Mouse (Mus musculus) hindbrain, embryonic 14.5 days (tissue): ENCODE data around the gene Dctd. TPM values are rescaled to one million over a fixed set of nuclear protein-coding genes. Genes with fewer than 3 reads are reported as not detected.

Source experiments
- ATAC-seq: fragments of 200-750 bp; cut with Nextera tagmentation; 2 replicates; pipeline ENCODE4 v1.8.0; 2017; ENCODE audit warnings: moderate number of reproducible peaks, mild to moderate bottlenecking, moderate TSS enrichment, moderate library complexity; ENCODE audit not compliant: low FRiP score
- DNase-seq: peaks from one replicate; pipeline ENCODE4 v3.0.0-alpha.2; 2015; ENCODE audit warnings: low spot score
- H3K27ac ChIP-seq: fragments of 300-500 bp; sonication (generic); 2 replicates; pipeline ENCODE4 v1.5.1; 2014; ENCODE audit warnings: mild to moderate bottlenecking, moderate library complexity
- H3K27me3 ChIP-seq: fragments of 300-500 bp; sonication (generic); 2 replicates; pipeline ENCODE4 v1.6.1; 2014; ENCODE audit warnings: mild to moderate bottlenecking, low read length, mixed read lengths; ENCODE audit not compliant: control insufficient read depth, insufficient read depth
- H3K36me3 ChIP-seq: fragments of 300-500 bp; sonication (generic); replicated peaks from 2 replicates; pipeline ENCODE4 v1.6.1; 2014; ENCODE audit not compliant: control insufficient read depth, insufficient read depth
- H3K4me1 ChIP-seq: fragments of 300-500 bp; sonication (generic); replicated peaks from 2 replicates; pipeline ENCODE4 v1.6.1; 2014; ENCODE audit warnings: antibody characterized with exemption, low read length, mixed read lengths; ENCODE audit not compliant: control insufficient read depth, insufficient read depth
- H3K4me2 ChIP-seq: fragments of 300-500 bp; sonication (generic); replicated peaks from 2 replicates; pipeline ENCODE4 v1.6.1; 2014; ENCODE audit warnings: mild to moderate bottlenecking, moderate library complexity
- H3K4me3 ChIP-seq: fragments of 300-500 bp; sonication (generic); replicated peaks from 2 replicates; pipeline ENCODE4 v1.5.1; 2014; ENCODE audit warnings: mild to moderate bottlenecking, low read length
- H3K9ac ChIP-seq: fragments of 300-500 bp; sonication (generic); 2 replicates; pipeline ENCODE4 v1.6.1; 2014
- H3K9me3 ChIP-seq: fragments of 300-500 bp; sonication (generic); 2 replicates; pipeline ENCODE4 v1.6.1; 2016; ENCODE audit warnings: low read length; ENCODE audit not compliant: control insufficient read depth
- WGBS: fragments of 180-500 bp; shearing (Covaris S2); extraction: QIAGEN DNeasy Blood & Tissue Kit; methylation state at CpG from one replicate; pipeline ENCODE4 v1.1.7; 2014; 5-methylcytosine and 5-hydroxymethylcytosine counted together
- polyA plus RNA-seq: library from polyadenylated mRNA; unstranded; fragments of >200 nt; fragmentation: Nextera tagmentation; extraction: Ambion mirVana; gene quantifications from 2 replicates; pipeline ENCODE4 v1.2.1, GENCODE M21; 2014

Gene Dctd
- polyA plus RNA-seq, 1 experiment from 2014 or later, result 11.8 TPM

DNA sequence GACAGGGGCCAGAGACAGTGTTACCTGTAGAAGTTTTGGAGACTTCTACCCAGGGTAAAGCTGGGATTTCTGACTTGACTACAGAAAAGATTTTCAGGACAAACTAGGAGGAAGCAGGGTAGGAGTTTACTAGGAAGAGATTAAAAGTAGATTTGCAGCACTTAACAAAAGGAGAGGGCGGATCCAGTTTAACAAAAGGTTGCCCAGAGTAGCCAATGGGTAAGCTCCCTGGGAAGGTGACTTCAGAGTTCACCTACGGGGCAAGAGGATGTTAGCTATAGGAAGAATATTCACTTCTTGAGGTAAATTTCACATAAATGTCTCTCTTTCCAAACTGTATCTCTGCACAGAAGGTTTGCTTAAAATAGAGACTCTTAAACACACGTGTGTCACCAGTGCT is 103.7 kb downstream of the Dctd start:
- H3K4me1 ChIP-seq, result peaks cover 15% of the 10 kb centered on the region
- ATAC-seq, result no peak

More for the DNA sequence above, 103.7 kb downstream of the Dctd start:
- Histone ChIP-seq H3K27me3 (no peaks in the 10 kb centered on the region), H3K36me3 (no peaks in the 10 kb centered on the region), H3K4me3 (no peak overlapping the region), H3K4me2 (no peak overlapping the region), H3K27ac (no peak overlapping the region), H3K9me3 (no peaks in the 10 kb centered on the region), H3K9ac (no peak overlapping the region)
- no peak for DNase-seq
- WGBS, result 59% methylated on average over 3 of the region's 3 CpGs

Other genes with a start within 250 kb of the Dctd start
- 7.3 and 7.7 TPM in 2 replicates for gene Wwc2, start 108.2 kb upstream of the Dctd start, polyA plus RNA-seq